Mouse (Mus musculus) olfactory bulb, adult 2 months (tissue): ENCODE data around the gene S1pr3. TPM values are rescaled to one million over a fixed set of nuclear protein-coding genes. Genes with fewer than 3 reads are reported as not detected.

Experiments used
- H3K27ac ChIP-seq: fragments of 200-500 bp; 2 replicates; pipeline ENCODE4 v1.5.1; 2012; ENCODE audit warnings: low read depth, low read length; ENCODE audit not compliant: insufficient read depth
- H3K4me1 ChIP-seq: fragments of 200-500 bp; 2 replicates; pipeline ENCODE4 v1.6.1; 2012; ENCODE audit warnings: low read length; ENCODE audit not compliant: control insufficient read depth, insufficient read depth
- H3K4me3 ChIP-seq: fragments of 200-500 bp; 2 replicates; pipeline ENCODE4 v1.5.1; 2012; ENCODE audit warnings: mild to moderate bottlenecking, low read depth, low read length, moderate library complexity; ENCODE audit not compliant: insufficient read depth
- CTCF ChIP-seq: fragments of 200-500 bp; IDR thresholded peaks from 2 replicates; pipeline ENCODE4 v1.5.1; 2012; ENCODE audit warnings: low read depth, mild to moderate bottlenecking, low read length, moderate library complexity; ENCODE audit not compliant: insufficient read depth
- POLR2A ChIP-seq: fragments of 200-500 bp; IDR thresholded peaks from 2 replicates; pipeline ENCODE4 v1.6.1; 2012; ENCODE audit warnings: mild to moderate bottlenecking, low read depth, low read length, moderate library complexity; ENCODE audit not compliant: insufficient read depth
- WGBS: fragments of 180-500 bp; shearing (Covaris S2); methylation state at CpG from one replicate; pipeline ENCODE4 v1.1.7; 2018; 5-methylcytosine and 5-hydroxymethylcytosine counted together
- polyA plus RNA-seq: library from polyadenylated mRNA; stranded (reverse); fragments of >200 nt; gene quantifications from 2 replicates; pipeline ENCODE4 v1.2.4, GENCODE M21; 2012; ENCODE audit warnings: low replicate concordance; ENCODE audit not compliant: missing spikeins, insufficient read depth, insufficient read length

The S1pr3 gene
- polyA plus RNA-seq, 1 experiment, result not detected

DNA sequence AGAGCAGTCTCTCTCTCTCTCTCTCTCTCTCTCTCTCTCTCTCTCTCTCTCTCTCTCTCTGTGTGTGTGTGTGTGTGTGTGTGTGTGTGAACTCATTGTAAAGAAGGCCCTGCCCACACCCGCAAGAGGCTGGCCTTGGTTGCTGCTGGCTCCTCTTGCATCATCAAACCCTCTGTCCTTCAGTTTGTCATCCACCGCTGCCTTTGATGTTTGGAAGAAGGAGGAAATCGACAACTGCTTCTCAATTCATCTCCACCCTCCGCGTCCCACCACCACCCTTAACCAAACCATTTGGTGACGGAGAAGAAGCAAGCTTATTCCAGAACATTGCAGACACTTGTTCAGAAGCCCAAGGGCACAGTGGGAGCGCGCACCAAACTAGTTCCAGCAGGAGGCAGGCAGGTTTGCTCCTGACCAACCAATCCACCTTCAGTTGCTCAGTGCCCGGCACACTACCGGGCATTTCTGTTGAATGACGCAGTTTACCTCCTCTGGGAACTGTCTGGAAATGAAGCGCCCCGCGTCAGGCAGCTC, 8.2 kb upstream of the S1pr3 start:
- 42% methylated on average over 14 of the region's 14 CpGs for WGBS
- Histone ChIP-seq H3K4me1 (peaks cover 18% of the 10 kb centered on the region), H3K27ac (no peak overlapping the region), H3K4me3 (peak overlapping the region; percentile 32)
- TF ChIP-seq POLR2A (no peak), CTCF (no peak)

DNA sequence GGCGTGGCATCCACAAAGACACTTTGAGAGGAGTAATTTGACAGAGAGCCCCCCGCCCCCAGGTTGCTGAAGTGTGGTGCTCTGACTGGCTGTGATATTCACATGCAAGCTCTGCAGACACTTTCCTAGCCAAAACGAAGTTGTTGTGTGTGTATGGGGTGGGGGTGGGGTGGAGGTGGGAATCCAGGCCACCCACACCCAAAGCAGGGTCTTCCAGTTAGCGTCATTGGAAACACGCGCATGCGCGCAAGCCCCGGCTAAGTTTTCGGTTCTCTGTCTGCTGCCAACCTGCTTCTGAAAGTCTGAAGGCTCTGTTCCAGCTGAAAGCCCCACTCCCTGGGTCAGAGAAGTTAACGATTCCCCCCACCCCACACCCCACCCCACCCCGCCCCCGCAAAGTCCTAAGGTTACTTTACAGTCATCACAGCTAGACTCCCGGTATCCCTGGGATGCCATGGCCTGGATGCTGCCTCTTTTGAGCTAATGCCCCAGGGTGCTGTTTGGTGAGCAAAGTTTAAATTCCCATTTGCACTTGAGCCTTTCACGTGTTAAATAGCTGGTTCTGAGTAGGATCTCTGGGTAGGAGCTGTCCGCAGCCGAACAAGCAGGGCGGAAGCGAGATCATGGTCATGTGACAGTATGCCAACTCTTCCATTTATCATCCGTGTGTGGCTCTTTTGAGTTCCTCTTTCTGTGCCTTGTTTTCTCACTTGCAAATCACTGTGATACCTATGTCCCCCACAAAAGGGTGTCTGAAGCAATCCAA, 7.5 kb upstream of the S1pr3 start:
- H3K27ac ChIP-seq, result no peak overlapping the region
- 10% methylated on average over 20 of the region's 20 CpGs for WGBS
- H3K4me3 ChIP-seq, result peak overlapping the region; percentile 32
- H3K4me1 ChIP-seq, result peaks cover 18% of the 10 kb centered on the region
- TF ChIP-seq CTCF (no peak), POLR2A (no peak)

GRCm38 (mm10) chr13:51404566-51404965, 3.9 kb upstream of the S1pr3 start:
- WGBS, result 44% methylated on average over 4 of the region's 4 CpGs
- no peak for TF ChIP-seq CTCF
- TF ChIP-seq POLR2A, result no peak
- Histone ChIP-seq H3K4me3 (no peak overlapping the region), H3K4me1 (peaks cover 31% of the 10 kb centered on the region), H3K27ac (0 out of 2 replicates have a peak overlapping the region, but pooled peaks have one; percentile 24)

DNA sequence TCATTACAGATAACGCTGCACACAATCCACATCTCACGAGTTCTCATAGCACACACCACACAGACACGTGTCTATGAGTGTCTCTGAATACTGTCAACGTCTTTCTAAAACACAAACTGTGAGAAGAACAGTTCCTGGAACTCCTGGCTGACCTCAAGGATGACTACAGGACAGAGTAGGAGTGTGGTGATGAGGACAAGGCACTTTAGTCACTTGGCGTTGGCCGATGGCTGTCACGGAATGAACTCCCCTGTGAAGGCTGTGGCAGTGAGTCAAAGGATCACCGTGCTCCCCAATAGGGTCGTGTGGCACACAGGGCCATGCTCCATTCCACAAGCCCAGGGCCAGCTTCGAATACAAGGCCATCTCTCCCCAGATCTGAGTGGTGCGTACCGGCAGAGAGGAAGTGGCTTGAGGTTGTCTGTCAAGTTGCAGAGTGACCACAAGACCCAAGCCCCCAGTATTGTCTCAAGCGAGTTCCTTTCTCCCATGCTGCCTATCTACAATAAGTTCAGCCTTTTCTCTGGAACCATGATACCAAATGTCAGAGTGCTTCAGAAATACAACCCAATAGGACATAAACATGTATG, 2.6 kb upstream of the S1pr3 start:
- WGBS, result 94% methylated on average over 13 of the region's 13 CpGs
- Histone ChIP-seq H3K4me3 (no peak overlapping the region), H3K27ac (no peak overlapping the region), H3K4me1 (peaks cover 25% of the 10 kb centered on the region)
- TF ChIP-seq POLR2A, result no peak
- TF ChIP-seq CTCF, result no peak

DNA sequence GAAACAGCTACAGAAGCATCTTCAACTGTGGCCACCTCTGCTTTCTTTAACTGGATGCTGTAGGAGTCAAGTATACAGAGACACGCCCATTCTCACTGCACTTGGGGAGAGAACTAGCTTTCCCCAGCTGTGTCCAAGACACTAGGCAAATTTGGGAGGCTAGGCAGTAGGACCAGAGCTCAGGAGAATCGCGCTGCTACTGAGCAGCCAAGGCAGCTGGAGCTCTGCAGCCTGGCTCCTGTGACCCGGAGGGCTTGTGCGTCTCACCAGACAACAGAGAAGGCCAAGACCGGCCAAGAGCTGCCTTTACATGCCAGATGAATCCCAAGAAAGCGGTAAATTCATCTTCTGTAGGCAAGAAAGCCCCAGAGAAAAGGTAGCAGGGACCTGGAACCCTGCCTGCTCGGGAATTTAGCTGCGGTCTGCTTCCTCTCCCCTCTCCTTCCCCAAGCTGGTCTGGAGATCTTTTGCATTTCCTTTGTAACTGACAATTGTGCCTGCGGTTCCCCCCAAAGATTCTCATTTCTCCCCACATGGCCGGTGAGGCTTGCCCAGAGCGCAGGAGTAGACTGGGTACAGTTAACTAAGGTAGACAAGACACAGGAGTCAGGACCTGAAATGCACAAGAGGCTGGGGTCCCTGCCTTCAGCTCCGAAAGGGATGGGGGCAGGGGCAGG, 760 bp upstream of the S1pr3 start:
- 63% methylated on average over 13 of the region's 13 CpGs for WGBS
- Histone ChIP-seq H3K27ac (no peak overlapping the region), H3K4me1 (peaks cover 23% of the 10 kb centered on the region), H3K4me3 (no peak overlapping the region)
- no peak for TF ChIP-seq POLR2A
- TF ChIP-seq CTCF, result no peak

DNA sequence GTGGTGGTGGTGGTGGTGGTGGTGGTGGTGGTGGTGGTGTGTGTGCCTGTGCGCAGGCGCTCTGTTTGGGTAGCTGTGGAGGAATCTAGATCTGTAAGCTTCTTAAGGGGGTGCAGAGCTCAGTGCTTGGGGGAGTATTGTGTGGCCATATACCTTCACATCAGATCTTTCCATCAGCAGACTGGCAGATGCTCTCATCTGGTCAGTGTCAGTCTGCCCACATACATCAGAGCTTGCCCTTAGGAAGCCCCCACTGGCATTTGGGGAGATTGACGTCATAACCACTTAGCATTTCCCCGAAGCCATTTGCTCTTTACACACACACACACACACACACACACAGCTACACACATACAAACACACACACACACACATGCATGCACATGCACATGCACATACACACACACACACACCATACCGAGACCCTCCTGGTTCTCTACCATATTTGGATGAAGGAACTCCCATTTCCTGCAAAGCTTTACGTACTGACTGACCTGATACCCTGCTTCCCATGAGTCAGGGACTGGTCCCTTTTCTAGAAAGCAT, 1.6 kb downstream of the S1pr3 start:
- H3K4me1 ChIP-seq, result peaks cover 16% of the 10 kb centered on the region

GRCm38 (mm10) chr13:51411243-51411642, 2.8 kb downstream of the S1pr3 start:
- H3K4me3 ChIP-seq, result no peak overlapping the region
- TF ChIP-seq CTCF, result no peak
- TF ChIP-seq POLR2A, result no peak
- 79% methylated on average over 9 of the region's 9 CpGs for WGBS
- H3K4me1 ChIP-seq, result peaks cover 16% of the 10 kb centered on the region
- H3K27ac ChIP-seq, result no peak overlapping the region

More for the DNA sequence above, 1.6 kb downstream of the S1pr3 start:
- Histone ChIP-seq H3K4me3 (no peak overlapping the region), H3K27ac (no peak overlapping the region)
- TF ChIP-seq POLR2A, result no peak
- 90% methylated on average over 6 of the region's 6 CpGs for WGBS

DNA sequence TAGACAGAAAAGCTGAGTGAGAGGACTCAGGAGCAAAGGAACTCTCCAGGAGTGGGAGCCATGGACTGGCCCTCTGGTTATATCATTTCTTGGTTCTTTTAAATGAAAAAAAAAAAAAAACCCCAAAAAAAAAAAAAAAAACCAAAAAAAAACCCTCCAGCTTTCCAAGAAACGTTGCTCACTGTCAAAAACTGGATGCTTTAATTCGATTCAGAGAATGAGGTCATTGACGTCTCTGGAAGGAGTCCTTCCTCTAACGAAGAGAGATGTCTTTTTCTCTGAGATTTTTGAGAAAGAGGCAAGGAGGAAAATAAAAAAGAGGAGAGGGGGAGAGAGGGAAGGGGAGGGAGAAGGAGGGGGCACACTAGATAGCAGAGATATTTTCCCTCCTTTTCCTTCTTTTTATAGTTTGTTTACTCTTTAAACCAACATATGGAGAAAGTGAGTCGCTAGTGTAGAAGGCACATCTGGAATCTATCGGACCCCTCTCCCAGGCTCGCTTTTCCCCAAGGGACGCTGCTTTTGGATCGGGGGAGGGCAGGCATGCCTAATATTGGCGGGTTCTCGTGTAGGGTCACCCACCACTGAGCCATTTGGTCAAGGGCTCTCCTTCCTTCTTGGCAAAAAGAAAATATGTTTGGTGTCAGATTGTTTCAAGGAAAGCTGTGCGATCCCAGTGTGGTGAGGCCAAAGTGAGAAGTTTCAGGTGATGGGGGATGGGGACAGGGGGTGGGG, 3.4 kb downstream of the S1pr3 start:
- H3K27ac ChIP-seq, result no peak overlapping the region
- no peak overlapping the region for H3K4me3 ChIP-seq
- 61% methylated on average over 12 of the region's 12 CpGs for WGBS
- TF ChIP-seq POLR2A (no peak), CTCF (no peak)
- H3K4me1 ChIP-seq, result peaks cover 20% of the 10 kb centered on the region

- WGBS, result 71% methylated on average over 3 of the region's 3 CpGs
- no peak overlapping the region for H3K27ac ChIP-seq
- no peak for TF ChIP-seq POLR2A
- TF ChIP-seq CTCF, result no peak
- peaks cover 20% of the 10 kb centered on the region for H3K4me1 ChIP-seq
- no peak overlapping the region for H3K4me3 ChIP-seq
These were observed 5.0 kb downstream of the S1pr3 start for GRCm38 (mm10) chr13:51413461-51413860.
